Mouse (Mus musculus): Measurements from ENCODE around the gene Rasgrf2.

DNA sequence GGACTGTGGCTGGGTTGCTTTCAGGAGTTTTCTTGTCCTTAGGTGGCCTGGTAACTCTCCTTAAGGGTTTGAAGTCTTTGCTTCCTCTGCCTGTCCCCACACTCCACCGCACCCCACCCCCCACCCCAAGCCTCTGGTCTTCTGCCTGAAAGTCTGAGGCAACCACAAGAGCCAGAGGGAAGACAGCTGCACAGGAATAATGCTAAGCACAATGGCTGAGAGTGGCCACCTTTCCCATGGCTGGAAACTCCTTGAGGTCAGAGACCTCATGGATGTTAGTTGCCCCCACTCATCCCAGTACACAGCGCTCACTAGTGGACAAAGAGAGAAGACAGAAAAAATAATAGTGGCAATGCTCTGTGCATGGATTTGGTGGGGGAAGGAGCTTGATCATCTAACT lies 213.6 kb downstream of the Rasgrf2 start:
- 0 out of 2 replicates have a peak, but pooled peaks have one; percentile 12 for TF ChIP-seq CTCF (IDR thresholded peaks at IDR 0.05; ENCODE audit: low read depth)
- no peak for TF ChIP-seq EP300 (optimal IDR thresholded peaks at IDR 0.05)

Measured in stomach, postnatal 0 days (tissue).